Mouse (Mus musculus) midbrain, embryonic 14.5 days (tissue): ENCODE measurements at regions not wholly inside any gene's neighbourhood (a gene's known extent, or its start where the extent isn't known, plus 50 kb on each side); places are given as distances from the start of the nearest gene placed in this dataset.

Source experiments
- ATAC-seq: fragments of 200-750 bp; cut with Nextera tagmentation; 2 replicates; pipeline ENCODE4 v1.8.0; 2017; ENCODE audit warnings: moderate number of reproducible peaks, moderate library complexity; ENCODE audit not compliant: low FRiP score, low TSS enrichment
- DNase-seq: peaks from one replicate; pipeline ENCODE4 v3.0.0-alpha.2; 2015
- H3K27ac ChIP-seq: fragments of 300-500 bp; sonication (generic); replicated peaks from 2 replicates; pipeline ENCODE4 v1.5.1; 2014; ENCODE audit warnings: mild to moderate bottlenecking, low read depth, low read length, moderate library complexity
- H3K27me3 ChIP-seq: fragments of 300-500 bp; sonication (generic); 2 replicates; pipeline ENCODE4 v1.6.1; 2014; ENCODE audit warnings: low read length, control low read depth, mixed read lengths; ENCODE audit not compliant: control insufficient read depth, insufficient read depth
- H3K36me3 ChIP-seq: fragments of 300-500 bp; sonication (generic); 2 replicates; pipeline ENCODE4 v1.6.1; 2014; ENCODE audit warnings: low read length, control low read depth; ENCODE audit not compliant: control insufficient read depth, insufficient read depth
- H3K4me1 ChIP-seq: fragments of 300-500 bp; sonication (generic); 2 replicates; pipeline ENCODE4 v1.6.1; 2014; ENCODE audit warnings: mild to moderate bottlenecking, antibody characterized with exemption, low read length, control low read depth; ENCODE audit not compliant: control insufficient read depth, insufficient read depth
- H3K4me2 ChIP-seq: fragments of 300-500 bp; sonication (generic); 2 replicates; pipeline ENCODE4 v1.6.1; 2014; ENCODE audit warnings: mild to moderate bottlenecking, low read length, moderate library complexity
- H3K4me3 ChIP-seq: fragments of 300-500 bp; sonication (generic); replicated peaks from 2 replicates; pipeline ENCODE4 v1.5.1; 2014; ENCODE audit warnings: low read depth, low read length
- H3K9ac ChIP-seq: fragments of 300-500 bp; sonication (generic); replicated peaks from 2 replicates; pipeline ENCODE4 v1.6.1; 2014; ENCODE audit warnings: mild to moderate bottlenecking, low read length, moderate library complexity
- H3K9me3 ChIP-seq: fragments of 300-500 bp; sonication (generic); 2 replicates; pipeline ENCODE4 v1.6.1; 2016; ENCODE audit warnings: low read length, control low read depth, mixed read lengths; ENCODE audit not compliant: control insufficient read depth
- WGBS: fragments of 180-500 bp; shearing (Covaris S2); extraction: QIAGEN DNeasy Blood & Tissue Kit; methylation state at CpG from one replicate; pipeline ENCODE4 v1.1.7; 2014; 5-methylcytosine and 5-hydroxymethylcytosine counted together

DNA sequence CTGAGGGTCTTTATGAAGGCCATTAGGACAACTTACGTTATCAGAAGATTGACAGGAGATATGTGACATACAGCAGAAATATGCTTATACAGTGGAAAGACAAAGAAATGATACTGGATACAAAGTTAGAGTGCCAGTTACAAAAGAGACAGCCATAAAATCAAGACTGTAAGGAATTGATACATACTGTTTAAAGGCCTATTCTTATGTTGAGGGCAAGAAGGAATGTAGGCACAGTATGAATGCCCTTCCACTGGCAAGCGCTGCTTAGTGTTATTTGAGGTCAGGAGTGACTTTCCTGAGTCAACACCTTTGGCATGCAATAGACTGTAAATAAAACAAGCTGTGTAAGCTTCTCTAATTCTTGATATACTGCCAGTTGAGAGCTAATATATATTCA is 421.5 kb downstream of the Frk start:
- H3K36me3 ChIP-seq = no peaks in the 10 kb centered on the region
- DNase-seq = no peak
- no peak for ATAC-seq

DNA sequence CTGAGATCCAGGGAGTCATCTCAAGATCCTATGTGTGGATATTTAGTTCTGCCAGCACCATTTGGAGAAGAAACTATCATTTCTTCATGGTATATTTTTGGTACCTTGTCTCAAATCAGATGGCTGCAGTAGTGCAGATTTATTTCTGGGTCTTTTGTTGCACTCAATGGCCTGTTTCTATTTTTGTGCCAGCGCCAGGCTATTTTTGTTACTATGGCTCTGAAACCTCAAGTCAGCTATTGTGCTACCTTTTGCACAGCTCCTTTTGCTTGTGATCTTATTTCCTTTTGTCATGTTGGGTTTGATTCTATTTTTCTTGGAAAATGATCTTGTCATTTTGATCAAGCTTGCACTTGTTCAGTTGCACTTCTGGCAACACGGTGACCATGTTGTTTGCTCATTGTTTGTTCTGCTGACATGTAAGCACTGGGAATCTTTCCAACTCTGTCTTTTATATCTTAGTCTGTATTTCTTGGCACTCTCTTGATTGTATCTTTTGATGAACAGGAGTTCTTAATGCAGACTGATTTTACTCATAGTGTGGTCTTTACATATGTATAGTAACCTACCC is 429.0 kb downstream of the Frk start:
- no peak overlapping the region for H3K27ac ChIP-seq
- H3K36me3 ChIP-seq = no peaks in the 10 kb centered on the region
- no peak overlapping the region for H3K4me3 ChIP-seq
- 71% methylated on average over 2 of the region's 2 CpGs for WGBS
- no peaks in the 10 kb centered on the region for H3K9me3 ChIP-seq
- no peak for DNase-seq
- no peak overlapping the region for H3K9ac ChIP-seq
- ATAC-seq = no peak
- H3K27me3 ChIP-seq = no peaks in the 10 kb centered on the region
- no peaks in the 10 kb centered on the region for H3K4me1 ChIP-seq
- no peak overlapping the region for H3K4me2 ChIP-seq

More for the DNA sequence above, 421.5 kb downstream of the Frk start:
- no peak overlapping the region for H3K27ac ChIP-seq
- H3K27me3 ChIP-seq = no peaks in the 10 kb centered on the region
- no peak overlapping the region for H3K9ac ChIP-seq
- no peak overlapping the region for H3K4me2 ChIP-seq
- no peak overlapping the region for H3K4me3 ChIP-seq
- H3K4me1 ChIP-seq = no peaks in the 10 kb centered on the region
- WGBS = 89% methylated on average over 2 of the region's 2 CpGs
- no peaks in the 10 kb centered on the region for H3K9me3 ChIP-seq
